Mouse (Mus musculus): ENCODE results near the gene Unk.

Gene Unk

DNA sequence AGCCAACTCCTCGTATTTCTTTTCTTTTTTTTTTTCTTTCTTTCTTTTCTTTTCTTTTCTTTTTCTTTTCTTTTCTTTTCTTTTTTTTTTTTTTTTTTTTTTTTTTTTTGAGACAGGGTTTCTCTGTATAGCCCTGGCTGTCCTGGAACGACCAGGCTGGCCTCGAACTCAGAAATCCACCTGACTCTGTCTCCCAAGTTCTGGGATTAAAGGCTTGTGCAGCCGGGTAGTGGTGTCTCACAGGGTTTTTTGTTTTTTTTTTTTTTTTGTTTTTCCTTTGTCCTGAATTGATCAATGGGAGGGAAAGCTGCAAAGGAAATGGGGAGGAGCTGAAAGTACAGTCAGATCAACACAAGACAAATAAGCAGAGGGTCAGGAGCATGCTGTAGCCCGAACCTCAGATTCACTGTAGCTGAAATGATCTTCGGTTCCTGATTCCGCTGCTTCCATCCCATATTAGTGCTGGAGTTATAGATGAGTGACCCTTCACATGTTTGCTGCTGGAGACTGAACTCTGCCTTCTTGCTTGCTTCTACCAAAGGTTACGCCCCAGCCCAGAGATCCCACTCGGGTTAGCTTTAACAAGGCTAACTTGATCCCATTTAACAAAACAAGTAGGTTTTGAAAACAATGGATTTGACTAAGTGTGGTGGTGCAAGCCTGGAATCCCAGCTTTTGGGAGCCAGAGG is 1.8 kb upstream of the Unk start:
- in situ Hi-C loops (cut with MboI, MseI): loop anchor here (10.0 kb wide), 3 partner anchors 424 to 1986 kb away; partner anchors contain the start of genes Gga3 (in 1 of the 2) and Mrps7 (in 1 of the 2)

- in situ Hi-C loops (cut with MboI, MseI): loop anchor here (10.0 kb wide), 3 partner anchors 424 to 1986 kb away; partner anchors contain the start of genes Gga3 (in 1 of the 2) and Mrps7 (in 1 of the 2)
These were observed 846 bp upstream of the Unk start for GRCm38 (mm10) chr11:116029086-116029865.

- in situ Hi-C loops (cut with MboI, MseI): loop anchor here in 1 of 2 experiments (5.0 kb wide), 1 partner anchor 46 kb away; the partner anchor contains the start of gene Unc13d
These were observed 1.1 kb downstream of the Unk start for GRCm38 (mm10) chr11:116030898-116031845.

- in situ Hi-C loops (cut with MboI, MseI): loop anchor here in 1 of 2 experiments (5.0 kb wide), 1 partner anchor 43 kb away; the partner anchor contains the start of gene Unc13d
These were observed 4.5 kb downstream of the Unk start for GRCm38 (mm10) chr11:116034584-116034983.

- in situ Hi-C loops (cut with MboI, MseI): no loop called here
These were observed 6.5 kb downstream of the Unk start for GRCm38 (mm10) chr11:116036671-116037070.

- in situ Hi-C loops (cut with MboI, MseI): no loop called here
These were observed 7.7 kb downstream of the Unk start for GRCm38 (mm10) chr11:116037826-116038225.

DNA sequence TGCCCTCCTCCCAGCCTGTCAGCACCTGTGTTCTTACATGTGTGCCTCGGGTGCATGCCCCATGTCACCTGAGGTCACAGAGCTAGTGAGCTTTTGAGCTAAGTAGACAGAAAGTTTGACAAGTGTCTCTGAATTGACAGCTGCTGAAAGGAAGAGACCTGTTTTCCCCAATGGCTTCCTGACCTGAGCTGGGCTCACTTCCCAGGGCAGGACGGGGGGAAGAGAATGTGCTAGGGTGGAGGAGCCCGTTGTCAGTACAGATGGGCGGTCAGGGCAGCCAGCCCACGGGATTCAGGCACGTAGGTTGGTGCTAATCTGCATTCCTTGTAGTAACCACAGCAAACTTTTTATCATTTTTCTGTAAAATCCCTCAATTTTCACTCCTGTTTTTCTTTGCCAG is 10.5 kb downstream of the Unk start:
- in situ Hi-C loops (cut with MboI, MseI): no loop called here

- in situ Hi-C loops (cut with MboI, MseI): no loop called here
These were observed 11.7 kb downstream of the Unk start for GRCm38 (mm10) chr11:116041833-116042232.

DNA sequence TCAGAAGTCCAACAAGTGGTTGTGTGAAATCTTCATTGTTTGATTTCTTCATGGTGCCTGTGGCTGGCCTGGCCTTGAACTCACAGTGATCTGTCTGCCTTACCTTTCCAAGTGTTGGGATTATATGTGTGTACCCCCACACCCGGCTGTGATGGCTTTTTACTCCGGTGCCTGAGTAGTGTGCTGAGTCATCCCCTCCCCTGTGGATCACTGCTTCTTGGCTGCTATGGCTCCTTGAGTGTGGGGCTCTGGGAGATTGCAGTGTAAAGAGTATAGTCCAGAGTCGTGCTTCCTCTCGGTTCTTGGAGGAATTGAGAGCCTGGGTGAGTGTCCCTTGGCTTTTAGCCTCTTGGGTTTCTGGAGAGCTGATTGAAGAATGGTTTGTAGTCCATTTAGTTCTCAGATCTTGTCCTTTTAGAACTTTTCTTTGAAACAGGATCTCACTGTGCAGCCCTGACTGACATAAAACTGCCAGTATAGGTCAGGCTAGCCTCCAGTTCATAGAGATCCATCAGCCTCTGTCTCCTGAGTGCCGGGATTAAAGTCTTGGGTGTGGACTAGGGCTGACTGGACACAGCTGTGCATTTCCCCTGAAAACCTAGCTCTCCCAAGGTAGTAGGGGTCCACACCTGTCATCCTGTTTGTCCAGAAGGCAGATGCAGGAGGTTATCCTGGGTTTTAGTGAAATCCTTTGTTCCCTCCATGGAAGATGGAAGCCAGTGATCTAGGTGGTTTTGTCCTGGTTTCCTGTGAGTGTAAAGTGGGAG is 12.4 kb downstream of the Unk start:
- in situ Hi-C loops (cut with MboI, MseI): no loop called here

DNA sequence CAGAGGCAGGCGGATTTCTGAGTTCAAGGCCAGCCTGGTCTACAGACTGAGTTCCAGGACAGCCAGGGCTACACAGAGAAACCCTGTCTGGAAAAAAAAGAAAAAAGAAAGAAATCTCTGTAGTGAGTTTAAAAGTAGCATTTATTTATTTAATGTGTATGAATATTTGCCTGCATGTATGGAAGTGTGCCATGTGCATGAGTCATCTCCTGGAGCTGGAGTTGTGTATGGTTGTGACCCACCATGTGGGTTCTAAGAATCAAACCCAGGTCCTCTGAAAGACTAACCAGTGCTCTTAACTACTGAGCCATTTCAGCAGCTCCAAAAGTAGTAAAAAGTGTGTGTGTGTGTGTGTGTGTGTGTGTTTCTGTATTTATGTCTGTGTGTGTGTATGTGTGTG is 13.2 kb downstream of the Unk start:
- in situ Hi-C loops (cut with MboI, MseI): no loop called here

- in situ Hi-C loops (cut with MboI, MseI): no loop called here
These were observed 15.1 kb downstream of the Unk start for GRCm38 (mm10) chr11:116045173-116045572.

DNA sequence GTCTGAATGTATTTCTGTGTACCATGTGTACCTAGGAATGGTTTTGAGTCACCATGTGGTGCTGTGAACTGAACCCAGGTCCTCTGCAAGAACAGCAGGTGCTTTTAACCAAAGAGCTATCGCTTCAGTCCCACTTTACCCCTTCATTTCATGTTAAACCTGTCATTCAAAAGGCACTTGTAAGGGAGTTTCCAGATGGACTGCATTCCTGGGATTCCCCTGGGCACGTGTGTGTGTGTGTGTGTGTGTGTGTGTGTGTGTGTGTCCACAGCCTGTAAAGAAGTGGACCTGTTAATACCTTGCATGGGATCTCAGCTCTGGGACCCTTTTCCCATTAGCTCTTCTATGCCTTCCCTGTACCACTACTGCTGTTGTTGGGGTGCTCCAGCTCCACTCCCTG is 19.5 kb downstream of the Unk start:
- in situ Hi-C loops (cut with MboI, MseI): no loop called here

DNA sequence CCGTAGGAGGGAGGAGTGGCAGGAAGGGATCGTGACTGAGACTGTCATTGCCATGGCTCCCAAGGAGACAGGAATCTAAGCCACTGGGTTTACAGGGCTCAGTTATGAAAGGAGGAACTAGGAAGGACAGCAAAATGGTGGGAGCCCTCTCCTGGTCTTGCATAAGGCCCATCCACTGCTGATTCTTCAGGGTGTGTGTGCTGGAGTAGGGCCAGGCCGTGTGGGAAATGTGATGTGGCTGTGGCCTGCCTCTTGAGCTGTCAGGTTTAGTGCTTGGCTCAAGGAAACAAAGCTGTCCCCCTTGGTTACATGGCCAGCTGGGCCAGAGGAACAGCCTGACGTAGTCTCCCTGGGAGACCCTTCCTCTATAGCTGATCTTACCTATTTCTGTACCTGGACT is 20.1 kb downstream of the Unk start:
- in situ Hi-C loops (cut with MboI, MseI): no loop called here

GRCm38 (mm10) chr11:116053510-116054229 is 23.5 kb downstream of the Unk start:
- in situ Hi-C loops (cut with MboI, MseI): no loop called here

GRCm38 (mm10) chr11:116055873-116056272 is 25.8 kb downstream of the Unk start:
- in situ Hi-C loops (cut with MboI, MseI): no loop called here

GRCm38 (mm10) chr11:116057237-116057881 is 27.2 kb downstream of the Unk start:
- in situ Hi-C loops (cut with MboI, MseI): no loop called here

DNA sequence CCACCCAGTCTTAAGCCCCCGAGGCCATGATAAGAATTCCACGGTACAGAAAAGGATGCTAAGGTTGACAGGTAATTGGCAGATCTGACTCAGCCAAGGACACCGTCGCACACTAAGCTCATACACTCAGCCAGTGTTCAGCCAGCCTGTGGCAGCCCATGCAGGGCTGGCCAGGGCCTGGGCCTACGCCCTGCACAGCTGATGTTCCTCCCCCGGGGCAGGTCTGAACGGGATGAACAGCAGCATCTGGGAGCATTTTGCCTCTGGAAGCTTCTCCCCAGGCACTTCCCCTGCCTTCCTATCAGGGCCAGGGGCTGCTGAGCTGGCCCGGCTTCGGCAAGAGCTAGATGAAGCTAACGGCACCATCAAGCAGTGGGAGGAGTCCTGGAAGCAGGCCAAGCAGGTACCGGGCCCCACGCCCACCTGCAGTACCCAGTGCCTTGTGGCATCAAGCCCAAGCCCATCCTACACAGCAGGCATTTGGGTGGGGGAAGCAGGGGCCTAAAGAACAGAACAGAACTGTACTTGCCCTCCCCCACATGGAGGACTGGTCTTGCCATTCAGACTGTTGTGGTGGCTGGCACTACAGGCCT is 28.0 kb downstream of the Unk start:
- in situ Hi-C loops (cut with MboI, MseI): no loop called here

DNA sequence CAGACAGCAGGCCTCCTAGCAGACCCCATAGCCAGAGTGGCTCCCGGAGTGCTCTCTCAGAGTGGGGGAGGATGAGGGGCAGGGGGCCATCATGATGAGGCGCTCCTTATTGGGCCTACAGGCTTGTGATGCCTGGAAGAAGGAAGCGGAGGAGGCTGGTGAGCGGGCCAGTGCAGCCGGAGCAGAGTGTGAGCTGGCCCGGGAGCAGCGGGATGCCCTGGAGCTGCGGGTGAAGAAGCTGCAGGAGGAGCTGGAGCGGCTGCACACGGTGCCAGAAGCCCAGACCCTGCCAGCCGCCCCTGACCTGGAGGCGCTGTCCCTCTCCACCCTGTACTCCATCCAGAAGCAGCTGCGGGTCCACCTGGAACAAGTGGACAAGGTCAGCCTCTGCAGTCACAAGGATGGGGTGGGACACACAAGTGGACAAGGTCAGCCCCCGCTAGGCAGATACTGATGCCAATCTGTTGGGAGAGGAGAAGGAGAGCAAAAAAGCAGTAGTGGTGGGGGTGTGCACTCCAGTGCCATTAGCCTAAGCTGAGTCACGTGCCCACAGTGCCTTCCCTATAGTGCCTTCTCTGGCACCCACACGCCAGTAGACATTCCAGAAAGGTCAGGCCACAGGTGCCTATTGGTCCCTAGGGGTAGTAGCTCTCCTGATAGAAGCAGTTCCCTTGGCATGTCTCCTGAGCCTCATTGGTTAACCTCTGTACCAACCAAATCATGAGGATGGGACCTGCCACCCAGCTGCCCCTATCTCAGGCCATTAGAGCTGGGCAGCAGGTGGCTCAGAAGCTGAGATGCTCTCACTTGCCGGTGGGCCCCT is 29.0 kb downstream of the Unk start:
- in situ Hi-C loops (cut with MboI, MseI): no loop called here

All from T-helper 17 cell (primary cell).